Mouse (Mus musculus) myocyte (in vitro differentiated cells): Measurements from ENCODE around the gene Klrb1c.

ENCODE experiments used
- E2F4 ChIP-seq: IDR thresholded peaks from one replicate; pipeline ENCODE4 v1.6.1; 2011; ENCODE audit warnings: mild to moderate bottlenecking, control low read depth, moderate library complexity; ENCODE audit not compliant: insufficient read depth
- MAX ChIP-seq: IDR thresholded peaks from one replicate; pipeline ENCODE4 v1.6.1; 2011; ENCODE audit warnings: low read depth, mild to moderate bottlenecking, control low read depth
- MYOG ChIP-seq, 3 experiments: IDR thresholded peaks; one replicate each; pipeline ENCODE4 v1.6.1; 2011; ENCODE audit warnings: control low read depth in 2 of 3, low read depth in 2 of 3, mild to moderate bottlenecking in 2 of 3; ENCODE audit not compliant: insufficient read length in 2 of 3, control insufficient read depth in 1 of 3, insufficient read depth in 1 of 3
- POLR2A ChIP-seq: IDR thresholded peaks from one replicate; pipeline ENCODE4 v1.6.1; 2011; ENCODE audit warnings: low read depth, mild to moderate bottlenecking, control low read depth, moderate library complexity; ENCODE audit not compliant: insufficient read length
- USF1 ChIP-seq: IDR thresholded peaks from one replicate; pipeline ENCODE4 v1.6.1; 2011; ENCODE audit warnings: low read depth, mild to moderate bottlenecking, control low read depth, moderate library complexity

- TF ChIP-seq POLR2A (no peak), MYOG (IDR thresholded peaks at IDR 0.05; ENCODE audit: control insufficient read depth in 1 of 3, insufficient read depth in 1 of 3, insufficient read length in 2 of 3, low read depth in 2 of 3) (no peak), USF1 (no peak), MAX (no peak), E2F4 (no peak)
Observed at GRCm38 (mm10) chr6:128836955-128837334, 47.9 kb upstream of the Klrb1c start.
